Mouse (Mus musculus) testis, postnatal 14 days (tissue): ENCODE results near the gene Phxr2.
"Not testable (repeated sequence)": the region's sequence is repeated elsewhere in the genome, so short reads cannot be mapped to it uniquely, and the experiment has no call there.

Experiments
- DNase-seq: peaks from one replicate; pipeline ENCODE4 v3.0.0; 2021; ENCODE audit warnings: low spot score

Gene Phxr2

DNA sequence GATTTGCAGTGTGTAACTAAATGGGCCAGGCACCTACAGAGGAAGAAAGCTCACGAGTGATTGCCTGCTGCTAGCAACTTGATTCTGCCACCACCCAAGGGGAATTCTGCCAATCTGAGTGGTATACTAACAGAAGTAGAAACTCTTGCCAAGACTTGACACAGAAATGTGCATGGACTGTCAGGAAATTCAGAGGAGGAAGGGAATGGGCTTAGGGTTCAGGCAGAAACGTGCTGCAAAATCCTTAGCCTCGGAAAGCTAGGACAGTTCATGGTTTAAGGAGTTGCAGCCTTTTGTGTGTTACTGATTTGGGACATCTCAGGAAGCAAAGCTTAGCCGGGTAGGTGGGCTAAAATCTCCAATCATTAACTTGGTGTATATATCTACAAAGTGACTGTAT, at the start of gene Phxr2:
Gene Phxr2 (minus strand): TSS at position 101 of the 400 bp plus-strand sequence.
- DNase-seq = no peak

- DNase-seq = no peak
These were observed 46.9 kb upstream of the Phxr2 start for GRCm38 (mm10) chr10:99172906-99173507.

DNA sequence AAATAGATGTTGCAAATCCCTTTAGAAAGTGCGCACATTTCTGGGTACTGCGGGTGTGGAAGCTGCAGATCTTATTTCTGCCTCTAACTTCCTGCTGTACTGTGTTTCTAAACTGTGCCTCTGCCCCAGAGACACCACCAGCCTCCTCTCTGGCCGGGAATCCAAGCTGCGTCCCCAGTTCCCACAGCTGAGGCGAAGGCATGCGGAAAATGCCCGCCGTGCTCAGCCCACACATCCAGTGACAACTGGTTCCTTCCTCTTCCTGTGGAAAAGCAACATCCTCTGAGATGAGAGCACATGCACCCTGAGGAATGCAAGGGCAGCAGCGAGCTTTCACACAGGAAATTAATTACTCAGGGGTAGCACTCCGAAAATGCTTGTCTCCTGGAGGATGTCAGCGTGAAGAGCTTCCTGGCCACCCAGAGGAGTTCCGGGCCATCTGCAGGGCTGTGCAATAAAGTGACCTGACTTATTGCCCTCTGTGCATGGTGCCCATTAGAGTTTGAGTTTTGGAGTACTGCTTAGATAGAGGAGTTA, 45.9 kb upstream of the Phxr2 start:
- DNase-seq = peak; percentile 21

GRCm38 (mm10) chr10:99169765-99170129, 43.6 kb upstream of the Phxr2 start:
- no peak for DNase-seq

DNA sequence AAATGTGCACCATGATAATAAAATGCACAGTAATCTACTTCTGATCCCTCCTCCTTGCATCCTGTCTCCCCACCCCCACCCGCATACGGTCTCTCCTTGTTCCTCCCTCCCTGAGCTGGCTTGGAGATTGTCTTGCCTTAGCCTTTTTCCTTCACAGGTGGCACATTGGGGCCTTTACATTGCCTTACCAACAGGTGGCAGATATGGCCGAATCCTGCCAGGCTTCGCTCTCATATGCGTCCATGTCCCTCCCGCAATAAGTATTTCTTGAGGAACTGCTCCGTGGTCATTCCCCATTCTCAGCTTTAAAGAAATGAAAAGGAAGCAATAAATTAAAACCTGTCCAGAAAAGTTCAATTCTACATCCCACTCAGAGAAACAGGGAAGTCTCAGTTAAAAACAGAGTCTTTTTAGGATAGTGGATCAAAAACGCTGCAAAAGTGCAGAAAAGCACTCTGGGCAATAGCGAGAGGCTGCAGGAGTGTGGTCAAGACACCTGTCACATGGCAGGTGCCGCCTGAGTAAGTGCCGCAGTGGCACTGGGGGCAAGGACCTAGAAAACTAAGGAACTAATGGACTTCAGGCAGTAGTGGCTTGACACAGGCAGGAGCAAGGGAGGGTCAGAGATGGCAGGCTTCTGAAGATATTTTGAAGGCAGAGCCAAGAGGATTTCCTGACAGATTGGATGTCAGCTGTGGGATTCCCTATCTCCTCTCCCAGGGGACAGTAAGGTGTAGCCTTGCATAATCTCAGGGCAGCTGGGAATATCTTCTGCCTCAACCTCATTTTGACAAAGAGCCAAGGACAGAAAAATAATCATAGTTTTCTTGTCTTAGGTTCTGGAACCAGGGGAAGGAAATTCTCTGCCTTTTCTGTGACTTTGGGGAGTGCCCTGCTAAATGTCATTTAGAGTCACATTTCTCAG, 43.0 kb upstream of the Phxr2 start:
- DNase-seq = no peak

DNA sequence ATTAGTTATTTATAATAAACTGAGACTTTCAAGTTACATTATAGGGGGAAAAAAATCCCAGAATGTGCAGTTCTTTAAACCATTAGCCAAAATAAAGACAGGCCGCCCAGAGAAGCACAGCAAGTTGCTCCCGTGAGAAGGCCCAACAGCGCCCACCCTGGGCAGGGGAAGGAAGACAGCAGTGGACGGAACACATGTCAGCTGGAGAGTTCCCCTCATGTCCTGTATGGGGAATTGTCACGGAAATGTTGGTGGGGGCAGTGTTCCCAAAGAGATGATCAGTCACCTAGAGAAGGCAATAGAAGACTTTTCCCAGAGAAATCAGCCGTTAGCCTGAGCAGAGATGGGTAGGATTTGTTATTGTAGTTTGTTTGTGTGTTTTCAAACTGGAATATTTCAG, 42.3 kb upstream of the Phxr2 start:
- DNase-seq = no peak

DNA sequence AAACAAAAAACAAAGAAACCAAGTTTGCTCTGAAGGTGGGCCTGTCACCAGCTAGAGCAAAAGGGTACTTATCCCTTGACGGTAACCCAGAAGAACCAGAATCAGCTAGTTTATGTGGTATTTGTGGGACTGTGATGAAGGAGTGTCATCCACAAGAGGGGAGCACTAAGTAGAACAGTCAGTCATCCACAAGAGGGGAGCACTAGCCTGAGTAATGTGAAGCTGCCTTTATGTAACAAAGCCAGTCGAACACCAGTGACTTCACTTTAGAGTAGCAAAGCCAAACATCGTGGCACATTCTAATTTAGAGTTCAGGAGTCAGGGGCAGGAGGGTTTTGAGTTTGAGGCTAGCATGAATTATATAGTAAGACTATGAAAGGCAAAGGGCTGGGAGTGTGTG, 40.3 kb upstream of the Phxr2 start:
- DNase-seq = no peak

DNA sequence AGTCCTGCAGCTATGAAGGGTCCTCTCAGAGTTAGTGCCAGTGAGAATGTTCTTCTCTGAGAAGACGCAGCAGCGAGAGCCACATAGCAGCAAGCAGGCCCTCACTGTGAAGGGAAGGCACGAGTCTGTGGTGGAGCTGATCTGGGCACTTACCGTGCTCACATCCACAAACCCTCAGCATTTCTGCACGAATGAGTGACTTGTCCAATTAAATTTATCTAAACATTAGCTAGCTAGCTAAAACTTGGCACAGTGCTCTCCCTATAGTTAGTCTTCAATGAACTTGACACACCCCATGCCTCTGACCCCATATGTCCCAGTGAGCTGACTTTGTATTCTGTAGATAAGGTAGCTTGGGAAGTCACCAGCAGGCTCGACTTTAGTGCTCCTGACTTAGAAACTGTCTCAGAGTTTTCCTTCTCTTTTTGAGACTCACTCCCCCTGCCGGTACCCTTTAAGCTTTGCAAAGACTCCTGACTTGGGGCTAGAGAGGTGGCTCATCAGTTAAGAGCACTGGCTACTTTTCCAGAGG, 39.7 kb upstream of the Phxr2 start:
- no peak for DNase-seq

DNA sequence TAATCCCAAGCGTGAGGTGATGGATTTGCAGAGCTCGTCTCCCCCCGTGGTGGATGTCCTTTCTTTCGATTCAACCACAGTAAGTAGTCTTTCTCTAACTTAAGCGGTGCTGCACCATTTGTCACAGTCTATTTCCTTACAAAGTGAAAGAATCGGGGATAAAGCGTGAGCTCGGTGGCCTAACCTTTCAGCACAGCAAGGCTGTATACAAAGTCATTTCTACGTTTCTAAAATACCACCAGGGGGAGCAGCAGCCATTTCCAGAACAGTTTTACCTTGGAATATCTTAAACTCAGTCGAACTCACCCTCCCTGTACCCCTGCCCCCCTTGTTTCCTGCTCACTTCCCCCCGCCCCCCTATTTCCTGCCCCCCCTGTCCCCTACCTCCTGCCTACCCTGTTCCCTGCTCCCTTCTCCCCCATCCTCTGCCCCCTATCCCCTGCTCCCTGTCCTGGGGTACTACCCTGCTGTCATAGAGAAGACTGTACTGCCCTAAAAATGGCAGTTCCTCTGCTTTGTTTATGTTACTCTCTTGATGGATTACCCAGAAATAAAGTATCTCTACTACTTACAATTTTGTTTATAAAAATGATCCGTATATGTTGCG, 38.8 kb upstream of the Phxr2 start:
- DNase-seq = no peak

DNA sequence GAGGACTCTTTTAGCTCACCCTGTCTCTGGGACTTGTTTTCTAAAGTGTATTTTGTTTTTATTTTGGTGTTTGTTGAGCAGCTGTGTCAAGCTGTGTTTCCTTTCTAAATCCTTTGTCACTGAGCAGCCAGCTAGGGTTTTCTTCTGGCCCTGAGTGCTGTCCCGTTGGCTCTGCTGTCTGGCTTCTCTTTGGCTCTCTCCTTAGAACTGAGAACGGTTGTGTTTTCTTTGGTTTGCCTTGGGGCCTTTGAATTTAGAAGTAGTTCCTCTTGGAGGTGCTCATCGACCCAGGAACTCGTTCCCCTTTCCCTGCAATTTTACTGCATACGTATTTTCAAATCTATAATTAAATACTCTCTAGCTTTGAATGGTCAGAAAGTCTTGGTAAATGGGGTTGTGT, 36.9 kb upstream of the Phxr2 start:
- DNase-seq = no peak

- no peak for DNase-seq
These were observed 36.0 kb upstream of the Phxr2 start for GRCm38 (mm10) chr10:99161987-99162582.

DNA sequence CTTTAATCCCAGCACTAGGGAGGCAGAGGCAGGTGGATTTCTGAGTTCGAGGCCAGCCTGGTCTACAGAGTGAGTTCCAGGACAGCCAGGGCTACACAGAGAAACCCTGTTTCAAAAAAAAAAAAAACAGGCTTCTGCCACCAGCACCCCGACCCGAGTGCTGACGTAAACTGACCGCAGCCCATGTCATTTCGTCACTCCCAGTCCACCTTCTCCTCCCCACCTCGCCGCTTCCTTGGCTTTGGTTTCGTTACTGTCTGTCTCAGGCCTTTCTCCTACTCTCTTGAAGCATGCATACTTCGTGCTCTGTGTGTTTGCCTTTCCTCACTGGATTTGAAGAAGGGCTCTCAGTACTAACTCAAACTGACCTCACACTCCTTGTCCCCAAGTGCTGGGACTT, 31.6 kb upstream of the Phxr2 start:
- DNase-seq = not testable (repeated sequence)

DNA sequence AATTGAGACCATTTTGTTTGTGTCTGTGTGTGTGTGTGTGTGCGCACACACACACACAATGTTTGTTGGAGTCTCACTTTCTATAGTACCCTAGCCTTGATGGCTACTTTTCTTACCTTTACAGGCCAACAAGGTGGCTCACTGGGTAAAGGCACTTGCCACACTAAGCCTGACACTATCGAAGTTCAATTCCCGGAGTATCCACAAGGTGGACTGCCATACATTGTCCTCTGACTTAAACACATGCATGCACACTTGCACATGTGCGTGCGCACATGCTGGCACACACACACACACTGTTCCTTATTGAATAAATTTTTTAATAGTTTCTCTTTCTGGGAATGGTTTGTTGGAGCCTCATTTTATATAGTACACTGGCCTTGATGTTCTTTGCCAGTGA, 30.7 kb upstream of the Phxr2 start:
- DNase-seq = no peak

DNA sequence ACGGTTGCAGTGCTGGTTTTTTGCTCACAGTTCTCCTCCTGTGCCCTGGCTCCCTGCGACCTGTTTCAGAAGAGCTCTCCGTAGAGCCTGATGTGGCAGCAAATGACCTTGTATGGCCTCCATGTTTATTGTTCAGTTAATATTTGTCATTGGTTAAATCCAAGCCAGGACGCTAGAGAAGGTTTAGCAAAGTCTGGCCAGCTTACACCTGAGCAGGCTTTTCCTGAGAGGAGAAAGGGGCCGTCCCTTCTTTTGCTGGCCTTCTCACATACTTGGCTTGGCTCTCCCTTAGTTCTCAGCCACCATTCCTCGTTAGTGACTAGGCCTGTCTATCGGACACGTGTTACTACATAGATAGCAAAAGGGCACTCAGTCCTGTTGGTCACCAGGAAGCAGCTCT, 28.5 kb upstream of the Phxr2 start:
- no peak for DNase-seq

DNA sequence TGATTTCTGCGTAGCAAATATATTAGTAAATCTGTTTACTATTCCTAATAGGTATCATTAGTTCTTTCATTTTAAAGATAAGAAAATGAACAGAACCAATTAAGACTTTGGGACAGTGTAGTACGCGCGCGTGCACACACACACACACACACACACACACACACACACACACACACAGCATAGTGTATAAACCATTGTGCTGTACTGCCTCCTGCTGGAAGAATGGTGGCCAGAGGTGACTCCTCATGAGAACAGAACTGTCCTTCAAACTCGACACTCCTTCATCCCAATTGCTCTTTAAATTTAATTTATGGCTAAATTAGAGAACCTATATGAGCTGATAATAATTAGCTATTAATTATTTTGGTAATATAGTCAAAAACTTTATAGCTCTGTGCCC, 25.9 kb upstream of the Phxr2 start:
- no peak for DNase-seq

DNA sequence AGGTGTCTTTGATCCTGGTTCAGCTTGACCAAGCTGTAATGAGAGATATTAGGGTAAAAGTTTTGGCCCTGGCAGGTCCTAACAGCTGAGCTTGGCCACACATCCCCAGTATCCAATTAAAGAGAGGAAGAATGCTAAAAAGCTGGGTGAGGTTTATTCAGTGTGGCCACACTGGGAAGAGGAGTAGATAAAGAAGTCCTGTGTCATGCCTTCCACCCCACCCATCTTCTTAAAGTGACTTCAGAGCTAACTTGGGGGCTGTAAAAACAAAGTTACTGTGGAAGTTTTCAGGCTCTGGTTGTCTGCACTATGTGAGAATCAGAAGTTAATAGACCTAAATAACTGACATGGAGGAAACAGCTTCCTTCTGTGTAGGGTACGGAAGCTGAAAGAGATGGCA, 25.5 kb upstream of the Phxr2 start:
- no peak for DNase-seq

DNA sequence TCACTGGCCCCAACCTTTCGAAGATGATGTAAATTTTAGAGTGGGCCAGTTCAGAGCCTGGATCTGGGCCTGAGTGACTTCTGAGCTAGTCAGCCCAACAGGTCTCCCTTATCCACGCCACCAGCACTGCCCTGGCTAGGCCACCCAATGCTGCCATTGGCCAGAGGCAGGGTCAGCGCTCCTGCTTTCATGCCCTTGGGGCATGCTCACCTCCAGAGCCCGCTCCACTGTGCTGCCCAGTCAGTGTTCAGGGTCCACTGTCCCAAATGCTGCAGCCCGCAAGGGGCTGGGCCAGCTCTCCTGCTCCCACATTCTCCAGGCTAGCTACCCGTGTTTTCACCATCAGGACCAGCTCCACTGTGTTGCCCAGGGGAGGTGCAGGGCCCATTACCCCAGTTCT, 23.9 kb upstream of the Phxr2 start:
- DNase-seq = no peak

DNA sequence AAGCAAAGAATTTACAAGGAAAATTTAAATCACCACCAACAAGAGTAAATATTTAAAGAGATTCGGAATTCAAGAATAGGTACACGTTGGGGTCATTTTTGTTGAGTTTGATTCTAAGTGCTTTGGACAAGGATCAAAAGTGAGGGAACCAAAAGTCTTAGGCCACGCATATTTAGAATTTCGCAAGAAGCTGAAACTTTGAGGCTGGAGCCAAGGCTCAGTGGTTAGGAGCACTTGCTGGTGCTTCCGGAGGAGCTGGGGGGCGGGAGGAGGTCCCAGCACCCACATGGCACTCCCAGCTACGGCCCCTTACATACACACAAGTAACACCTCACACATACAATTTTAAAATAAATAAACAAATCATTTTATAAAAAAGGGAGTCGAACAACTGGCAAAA, 20.5 kb upstream of the Phxr2 start:
- DNase-seq = no peak

- no peak for DNase-seq
These were observed 19.5 kb upstream of the Phxr2 start for GRCm38 (mm10) chr10:99145611-99146010.

DNA sequence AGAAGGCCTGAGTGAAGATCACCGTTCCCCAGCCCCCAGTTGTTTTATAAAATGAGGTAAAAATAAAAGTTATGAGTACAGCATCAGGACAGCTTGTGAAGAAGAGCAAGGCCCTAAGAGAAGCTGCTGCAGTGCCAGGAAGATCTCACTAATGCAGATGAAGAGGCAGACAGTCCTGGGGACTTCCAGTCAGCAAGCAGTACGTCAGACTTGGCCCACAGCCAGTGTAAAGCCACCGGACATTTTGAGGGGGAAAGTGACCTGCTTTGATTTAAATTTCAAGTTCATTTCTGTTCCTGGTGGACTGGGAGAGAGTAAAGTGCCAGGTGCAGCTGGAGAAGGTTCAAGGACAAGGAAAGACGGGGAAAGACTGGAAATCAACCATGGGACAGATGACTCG, 10.2 kb upstream of the Phxr2 start:
- no peak for DNase-seq

GRCm38 (mm10) chr10:99133321-99133875, 7.3 kb upstream of the Phxr2 start:
- DNase-seq = no peak
